Mouse (Mus musculus) neural tube, embryonic 10.5 days (tissue): ENCODE measurements around the gene Dhx40.
"Not testable (repeated sequence)": the region's sequence is repeated elsewhere in the genome, so short reads cannot be mapped to it uniquely, and the experiment has no call there.

Source experiments
- DNase-seq: peaks from one replicate; pipeline ENCODE4 v3.0.0-alpha.2; 2017; ENCODE audit warnings: low spot score; ENCODE audit errors: extremely low spot score

Dhx40 gene

GRCm38 (mm10) chr11:86751010-86751409 is 56.5 kb downstream of the Dhx40 start:
- DNase-seq = no peak

DNA sequence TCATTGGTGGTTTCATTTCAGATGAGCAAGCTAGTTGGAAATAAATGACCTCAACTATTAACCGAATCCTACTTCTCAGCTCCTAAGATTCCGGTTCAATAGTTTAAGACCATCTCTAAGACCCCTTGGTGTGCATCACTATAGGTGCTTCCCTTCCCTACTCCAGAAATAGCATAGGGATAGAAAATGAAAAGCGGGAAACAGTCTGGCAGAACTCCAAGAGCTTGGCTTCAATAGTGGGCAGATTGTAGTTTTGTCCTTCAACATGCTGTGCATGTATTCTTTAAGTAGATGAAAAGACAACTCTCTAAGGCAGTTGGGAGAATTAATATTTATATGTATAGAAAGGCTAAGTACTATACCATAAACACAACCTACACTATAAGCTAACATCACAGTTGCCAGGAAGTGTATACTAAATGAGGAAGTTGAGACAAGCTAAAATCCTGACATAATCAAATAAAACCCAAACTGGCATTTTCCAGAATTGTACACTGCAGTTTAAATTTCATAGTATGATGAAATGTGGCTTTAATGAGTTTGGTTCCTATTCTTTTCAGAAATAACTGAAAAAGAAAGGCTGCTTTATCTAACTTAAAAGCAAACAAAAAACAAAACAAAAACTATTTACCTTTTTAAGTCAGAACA is 57.6 kb downstream of the Dhx40 start:
- no peak for DNase-seq

GRCm38 (mm10) chr11:86745634-86746404 is 61.7 kb downstream of the Dhx40 start:
- no peak for DNase-seq

DNA sequence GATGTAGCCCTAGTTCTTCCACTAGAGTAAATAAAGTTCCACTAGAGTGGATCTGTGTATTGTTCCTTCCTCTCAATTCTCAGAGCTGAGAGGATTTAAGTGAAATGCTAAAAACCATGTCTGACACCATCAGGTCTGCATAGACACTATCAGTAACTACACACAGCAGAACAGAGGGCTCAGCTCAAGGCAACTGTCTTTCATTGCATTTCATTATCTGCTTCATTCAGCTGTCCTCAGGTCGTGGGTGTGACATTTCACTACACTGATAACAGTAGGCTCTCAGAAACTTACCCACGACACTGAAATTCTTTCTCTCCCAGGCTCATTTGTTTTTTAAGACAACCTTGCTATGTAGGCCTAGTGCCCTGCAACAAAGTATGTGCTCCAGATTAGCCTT is 64.9 kb downstream of the Dhx40 start:
- no peak for DNase-seq

- no peak for DNase-seq
These were observed 66.0 kb downstream of the Dhx40 start for GRCm38 (mm10) chr11:86741505-86741904.

DNA sequence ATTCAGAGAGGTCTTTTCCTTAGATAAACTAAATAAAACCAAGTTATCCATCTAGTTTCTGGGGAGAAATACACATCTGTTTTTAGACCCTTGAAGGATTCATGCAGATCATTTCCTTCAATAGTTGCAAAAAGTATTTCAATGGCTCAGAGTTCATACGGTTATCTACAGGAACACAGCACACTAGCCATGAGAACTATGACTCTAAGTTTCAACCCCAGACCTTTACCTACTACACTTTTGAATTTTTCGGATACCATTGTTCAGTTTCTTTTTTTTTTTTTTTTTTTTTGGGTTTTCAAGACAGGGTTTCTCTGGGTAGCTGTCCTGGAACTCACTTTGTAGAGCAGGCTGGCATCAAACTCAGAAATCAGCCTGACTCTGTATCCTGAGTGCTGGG is 68.1 kb downstream of the Dhx40 start:
- no peak for DNase-seq

GRCm38 (mm10) chr11:86738956-86739355 is 68.6 kb downstream of the Dhx40 start:
- no peak for DNase-seq

DNA sequence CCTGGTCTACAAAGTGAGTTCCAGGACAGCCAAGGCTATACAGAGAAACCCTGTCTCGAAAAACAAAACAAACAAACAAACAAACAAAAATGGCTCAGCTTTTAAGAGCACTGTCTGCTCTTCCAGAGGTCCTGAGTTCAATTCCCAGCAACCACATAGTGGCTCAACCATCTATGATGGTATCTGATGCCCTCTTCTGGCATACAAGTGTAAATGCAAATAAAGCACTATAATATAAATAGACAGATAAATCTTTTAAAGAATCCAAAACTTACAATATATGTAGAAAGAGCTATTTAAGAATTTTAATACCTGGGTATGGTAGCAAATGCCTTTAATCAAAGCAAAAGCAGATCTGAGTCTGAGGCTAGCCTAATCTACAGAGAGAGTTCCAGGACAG is 69.2 kb downstream of the Dhx40 start:
- DNase-seq = not testable (repeated sequence)

- no peak for DNase-seq
These were observed 70.1 kb downstream of the Dhx40 start for GRCm38 (mm10) chr11:86737301-86738000.

- no peak for DNase-seq
These were observed 72.6 kb downstream of the Dhx40 start for GRCm38 (mm10) chr11:86734993-86735392.

GRCm38 (mm10) chr11:86734241-86734939 is 73.2 kb downstream of the Dhx40 start:
- DNase-seq = no peak

- DNase-seq = no peak
These were observed 76.1 kb downstream of the Dhx40 start for GRCm38 (mm10) chr11:86731443-86731842.

- DNase-seq = no peak
These were observed 81.9 kb downstream of the Dhx40 start for GRCm38 (mm10) chr11:86725607-86726006.

- no peak for DNase-seq
These were observed 82.6 kb downstream of the Dhx40 start for GRCm38 (mm10) chr11:86724982-86725381.

- no peak for DNase-seq
These were observed 83.5 kb downstream of the Dhx40 start for GRCm38 (mm10) chr11:86724004-86724403.

DNA sequence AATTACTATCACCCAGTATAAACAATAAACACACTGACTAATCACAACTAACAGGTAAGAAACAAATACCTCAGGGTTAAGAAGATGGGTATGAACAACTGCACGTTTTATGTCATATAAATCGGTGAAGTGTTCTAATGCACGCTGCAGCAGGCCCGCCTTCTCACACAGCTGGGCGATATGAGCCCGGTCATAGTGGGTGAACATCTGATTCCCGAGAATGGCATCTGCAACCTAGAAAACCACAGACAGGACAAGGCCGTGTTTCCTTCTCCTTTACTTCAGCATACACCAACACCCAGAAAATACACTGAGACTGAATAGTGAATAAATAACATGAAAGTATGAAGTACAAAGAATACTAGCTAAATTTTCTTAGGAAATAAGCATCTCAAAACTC is 88.2 kb downstream of the Dhx40 start:
- no peak for DNase-seq
